Mouse (Mus musculus): Measurements from ENCODE around the gene Akr1b3.
"Not testable (repeated sequence)": the region's sequence is repeated elsewhere in the genome, so short reads cannot be mapped to it uniquely, and the experiment has no call there.

DNA sequence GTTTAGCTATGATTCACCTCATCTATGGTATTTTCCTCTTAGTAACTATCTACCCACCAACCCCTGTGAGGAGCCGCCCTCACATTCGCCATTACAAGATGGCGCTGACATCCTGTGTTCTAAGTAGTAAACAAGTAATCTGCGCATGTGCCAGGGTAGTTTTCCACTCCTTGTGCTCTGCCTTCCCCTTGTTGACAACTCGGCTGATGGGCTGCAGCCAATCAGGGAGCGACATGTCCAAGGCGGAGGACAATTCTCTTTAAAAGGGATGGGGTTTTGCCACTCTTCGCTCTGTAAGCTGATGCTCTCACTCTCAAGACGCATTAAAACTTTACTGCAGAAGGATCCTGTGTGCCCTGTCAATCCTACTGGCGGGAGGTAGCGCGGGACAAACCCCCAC, 14.5 kb upstream of the Akr1b3 start:
- not testable (repeated sequence) for TF ChIP-seq GATA1 (IDR thresholded peaks at IDR 0.05; ENCODE audit: low read depth, low read length); MAFK (IDR thresholded peaks at IDR 0.05; ENCODE audit: borderline replicate concordance, low read depth, low read length); SIN3A (IDR thresholded peaks at IDR 0.05; ENCODE audit: low read length); JUND (IDR thresholded peaks at IDR 0.05; ENCODE audit: low read depth, low read length); ZMIZ1 (IDR thresholded peaks at IDR 0.05; ENCODE audit: low read depth, low read length); HCFC1 (IDR thresholded peaks at IDR 0.05; ENCODE audit: low read depth, low read length); CTCF (IDR thresholded peaks at IDR 0.05 in 2 of 3, conservative IDR thresholded peaks at IDR 0.05 in 1 of 3; ENCODE audit: control insufficient read depth in 1 of 3, insufficient read depth in 1 of 3, low read depth in 2 of 3, low read length in 3 of 3, poor library complexity in 1 of 3, severe bottlenecking in 1 of 3); POLR2A (IDR thresholded peaks at IDR 0.05; ENCODE audit: control insufficient read depth in 1 of 2, insufficient read depth in 1 of 2, low read depth in 1 of 2, low read length in 2 of 2, poor library complexity in 1 of 2); EP300 (IDR thresholded peaks at IDR 0.05; ENCODE audit: low read depth in 1 of 2, low read length in 2 of 2); KAT2A (conservative IDR thresholded peaks at IDR 0.05; ENCODE audit: low read depth, low read length); MXI1 (IDR thresholded peaks at IDR 0.05; ENCODE audit: low read depth, low read length); TCF12 (IDR thresholded peaks at IDR 0.05; ENCODE audit: low read depth, low read length)

Data from MEL (cell line).